Mouse (Mus musculus): ENCODE data around the gene Eps8l1. TPM values are rescaled to one million over a fixed set of nuclear protein-coding genes. Genes with fewer than 3 reads are reported as not detected.

Eps8l1 gene
- total and polyA plus RNA-seq, 3 experiments = 4.2 to 8.4 (median 6.0) TPM

DNA sequence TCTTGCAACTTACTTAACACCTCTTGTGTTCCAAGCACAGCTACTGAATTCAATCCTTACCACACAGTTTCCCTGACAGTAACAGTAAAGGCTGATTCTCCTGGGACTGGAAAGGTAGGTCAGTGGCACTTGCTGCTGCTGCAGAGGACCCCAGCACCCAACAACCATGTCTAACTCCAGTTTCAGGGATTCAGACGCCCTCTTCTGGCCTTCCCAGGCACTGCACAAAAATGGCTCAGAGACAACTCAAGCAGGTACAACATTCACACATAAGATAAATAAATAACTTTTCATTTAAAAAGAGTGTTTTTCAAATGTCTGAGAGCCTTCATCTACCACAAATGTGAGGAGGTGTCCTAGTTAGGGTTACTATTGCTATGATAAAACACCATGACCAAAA lies 13.3 kb upstream of the Eps8l1 start:
- dilution Hi-C loops (cut with MboI; ENCODE audit: extremely low pct_ligation_motif_present, extremely low pct_unique_long_range_greater_than_20kb, low sequenced_read_pairs) (no loop called here), in situ Hi-C loops (cut with MboI; ENCODE audit: low pct_ligation_motif_present, low pct_unique_long_range_greater_than_20kb, low sequenced_read_pairs) (no loop called here)
- Histone ChIP-seq H3K79me2 (replicated peaks; ENCODE audit: control insufficient read depth, extremely low read depth, insufficient read depth, poor library complexity, severe bottlenecking) (no peaks in the 10 kb centered on the region), H3K9me3 (replicated peaks; ENCODE audit: low read length) (peaks cover 5% of the 10 kb centered on the region), H3K27ac (ENCODE audit: insufficient read depth, low read depth) (no peak overlapping the region), H3K36me3 (replicated peaks in 1 of 2; ENCODE audit: control insufficient read depth in 1 of 2, insufficient read depth in 1 of 2, low read length in 1 of 2) (peaks cover 20 to 32% of the 10 kb centered on the region in 2 experiments), H3K4me1 (ENCODE audit: control insufficient read depth in 1 of 2, insufficient read depth in 2 of 2) (peaks cover 0 to 15% of the 10 kb centered on the region in 2 experiments; a peak in 3 of 4 replicates), H3K4me2 (ENCODE audit: insufficient read depth, low read depth, poor library complexity, severe bottlenecking) (no peak overlapping the region), H3K9ac (ENCODE audit: insufficient read depth, low read depth) (no peak overlapping the region), H3K27me3 (replicated peaks) (no peaks in the 10 kb centered on the region), H3K4me3 (replicated peaks in 1 of 3; ENCODE audit: low read depth in 2 of 3, low read length in 2 of 3, poor library complexity in 1 of 3) (no peak overlapping the region)
- DNase-seq (ENCODE audit: extremely low read depth) = no peak
- peak in 1 of 2 experiments; percentile 45; a peak in 2 of 4 replicates for TF ChIP-seq CTCF (conservative IDR thresholded peaks at IDR 0.05 in 1 of 2, IDR thresholded peaks at IDR 0.05 in 1 of 2; ENCODE audit: low read depth in 2 of 2, low read length in 2 of 2)
- TF ChIP-seq KAT2A (IDR thresholded peaks at IDR 0.05; ENCODE audit: insufficient replicate concordance, low read length) = no peak
- TF ChIP-seq ZC3H11A (IDR thresholded peaks at IDR 0.05; ENCODE audit: low read depth, low read length) = no peak
- no peak for TF ChIP-seq MYC (IDR thresholded peaks at IDR 0.05; ENCODE audit: low read depth, low read length)
- TF ChIP-seq RCOR1 (conservative IDR thresholded peaks at IDR 0.05; ENCODE audit: low read depth, low read length) = no peak
- TF ChIP-seq MXI1 (IDR thresholded peaks at IDR 0.05; ENCODE audit: low read depth, low read length) = no peak
- TF ChIP-seq PAX5 (IDR thresholded peaks at IDR 0.05; ENCODE audit: low read length) = no peak

DNA sequence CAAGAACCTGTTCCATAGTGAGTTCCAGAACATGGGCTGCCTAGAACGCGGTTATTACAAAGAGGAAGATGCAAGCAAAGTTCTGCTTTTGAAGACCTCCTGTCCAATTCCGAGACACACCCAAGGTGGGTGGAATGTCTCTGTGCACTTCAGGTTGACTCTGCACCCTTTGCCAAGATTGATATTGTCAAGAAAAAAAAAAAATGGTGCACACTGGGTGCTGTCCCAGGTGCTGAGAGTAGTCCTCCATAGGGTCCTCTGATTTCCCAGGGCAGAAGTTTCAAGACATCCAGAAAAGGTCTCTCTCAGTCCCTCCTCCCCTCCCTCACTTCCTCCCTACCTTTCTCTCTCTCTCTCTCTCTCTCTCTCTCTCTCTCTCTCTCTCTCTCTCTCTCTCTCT lies 12.0 kb upstream of the Eps8l1 start:
- Histone ChIP-seq H3K79me2 (replicated peaks; ENCODE audit: control insufficient read depth, extremely low read depth, insufficient read depth, poor library complexity, severe bottlenecking) (no peaks in the 10 kb centered on the region), H3K27ac (ENCODE audit: insufficient read depth, low read depth) (no peak overlapping the region), H3K9me3 (replicated peaks; ENCODE audit: low read length) (no peaks in the 10 kb centered on the region), H3K9ac (ENCODE audit: insufficient read depth, low read depth) (no peak overlapping the region), H3K4me2 (ENCODE audit: insufficient read depth, low read depth, poor library complexity, severe bottlenecking) (no peak overlapping the region), H3K36me3 (replicated peaks in 1 of 2; ENCODE audit: control insufficient read depth in 1 of 2, insufficient read depth in 1 of 2, low read length in 1 of 2) (peaks cover 13 to 26% of the 10 kb centered on the region in 2 experiments), H3K4me1 (ENCODE audit: control insufficient read depth in 1 of 2, insufficient read depth in 2 of 2) (peaks cover 4 to 21% of the 10 kb centered on the region in 2 experiments), H3K4me3 (replicated peaks in 1 of 3; ENCODE audit: low read depth in 2 of 3, low read length in 2 of 3, poor library complexity in 1 of 3) (no peak overlapping the region), H3K27me3 (replicated peaks) (no peaks in the 10 kb centered on the region)
- dilution Hi-C loops (cut with MboI; ENCODE audit: extremely low pct_ligation_motif_present, extremely low pct_unique_long_range_greater_than_20kb, low sequenced_read_pairs) (no loop called here), in situ Hi-C loops (cut with MboI; ENCODE audit: low pct_ligation_motif_present, low pct_unique_long_range_greater_than_20kb, low sequenced_read_pairs) (no loop called here)
- peak; percentile 60; the same call in 1 of the 2 replicates for TF ChIP-seq ZNF384 (IDR thresholded peaks at IDR 0.05; ENCODE audit: low read depth, low read length)
- TF ChIP-seq ZKSCAN1 (IDR thresholded peaks at IDR 0.05; ENCODE audit: borderline replicate concordance, low read depth, low read length) = no peak
- no peak for TF ChIP-seq ZMIZ1 (IDR thresholded peaks at IDR 0.05; ENCODE audit: low read depth, low read length)
- no peak for DNase-seq (ENCODE audit: extremely low read depth)

DNA sequence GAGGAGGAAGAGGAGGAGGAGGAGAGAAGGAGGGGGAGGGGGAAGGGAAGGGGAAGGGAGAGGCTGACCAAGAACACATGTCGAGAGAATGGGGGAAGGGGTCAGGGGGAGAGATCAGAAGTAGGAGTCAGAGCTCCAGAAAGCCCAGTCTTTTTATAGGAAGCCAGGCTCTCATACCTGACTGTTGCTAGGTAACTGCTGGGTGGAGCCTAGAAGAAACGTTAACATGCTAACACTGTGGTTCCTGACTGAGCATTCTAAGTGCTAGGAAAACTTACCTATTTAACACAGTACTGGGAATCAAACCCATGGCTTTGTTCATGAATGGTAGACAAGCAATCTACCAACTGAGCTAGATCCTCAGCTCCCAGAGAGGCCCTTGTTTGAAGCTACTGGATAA lies 11.3 kb upstream of the Eps8l1 start:
- in situ Hi-C loops (cut with MboI; ENCODE audit: low pct_ligation_motif_present, low pct_unique_long_range_greater_than_20kb, low sequenced_read_pairs) = no loop called here
- no peaks in the 10 kb centered on the region for H3K9me3 ChIP-seq (replicated peaks; ENCODE audit: low read length)
- H3K79me2 ChIP-seq (replicated peaks; ENCODE audit: control insufficient read depth, extremely low read depth, insufficient read depth, poor library complexity, severe bottlenecking) = no peaks in the 10 kb centered on the region
- no peak for DNase-seq (ENCODE audit: extremely low read depth)
- no peak overlapping the region for H3K4me2 ChIP-seq (ENCODE audit: insufficient read depth, low read depth, poor library complexity, severe bottlenecking)
- dilution Hi-C loops (cut with MboI; ENCODE audit: extremely low pct_ligation_motif_present, extremely low pct_unique_long_range_greater_than_20kb, low sequenced_read_pairs) = no loop called here
- H3K4me3 ChIP-seq (replicated peaks in 1 of 3; ENCODE audit: low read depth in 2 of 3, low read length in 2 of 3, poor library complexity in 1 of 3) = no peak overlapping the region
- H3K9ac ChIP-seq (ENCODE audit: insufficient read depth, low read depth) = no peak overlapping the region
- TF ChIP-seq USF1 (IDR thresholded peaks at IDR 0.05; ENCODE audit: low read depth, low read length) = no peak
- no peak for TF ChIP-seq MAZ (IDR thresholded peaks at IDR 0.05; ENCODE audit: low read depth, low read length)
- no peak for TF ChIP-seq ZC3H11A (IDR thresholded peaks at IDR 0.05; ENCODE audit: low read depth, low read length)
- TF ChIP-seq HCFC1 (IDR thresholded peaks at IDR 0.05; ENCODE audit: low read depth, low read length) = no peak
- TF ChIP-seq ZNF384 (IDR thresholded peaks at IDR 0.05; ENCODE audit: low read depth, low read length) = no peak
- TF ChIP-seq NELFE (IDR thresholded peaks at IDR 0.05; ENCODE audit: low read depth, low read length) = no peak
- TF ChIP-seq E2F4 (IDR thresholded peaks at IDR 0.05; ENCODE audit: insufficient replicate concordance, low read depth, low read length) = no peak
- peaks cover 10 to 25% of the 10 kb centered on the region in 2 experiments for H3K36me3 ChIP-seq (replicated peaks in 1 of 2; ENCODE audit: control insufficient read depth in 1 of 2, insufficient read depth in 1 of 2, low read length in 1 of 2)
- peaks cover 4 to 16% of the 10 kb centered on the region in 2 experiments for H3K4me1 ChIP-seq (ENCODE audit: control insufficient read depth in 1 of 2, insufficient read depth in 2 of 2)
- H3K27ac ChIP-seq (ENCODE audit: insufficient read depth, low read depth) = no peak overlapping the region
- no peaks in the 10 kb centered on the region for H3K27me3 ChIP-seq (replicated peaks)

Data from CH12.LX (cell line).